Mouse (Mus musculus) CH12.LX (cell line): Measurements from ENCODE around the gene Atg101. TPM values are rescaled to one million over a fixed set of nuclear protein-coding genes. Genes with fewer than 3 reads are reported as not detected.

Experiments used
- DNase-seq: peaks from one replicate; pipeline ENCODE4 v3.0.0-alpha.2; 2013; ENCODE audit errors: extremely low read depth
- H3K27ac ChIP-seq: 2 replicates; pipeline ENCODE4 v1.5.1; 2012; ENCODE audit warnings: low read depth, mild to moderate bottlenecking, control low read depth, moderate library complexity; ENCODE audit not compliant: insufficient read depth
- H3K27me3 ChIP-seq: replicated peaks from 2 replicates; pipeline ENCODE3; 2012; ENCODE audit warnings: inconsistent platforms
- H3K36me3 ChIP-seq, 2 experiments: replicated peaks in 1 of 2; 2 replicates each; pipeline versions ENCODE3 to v1.6.1; 2012; ENCODE audit warnings: inconsistent platforms in 1 of 2, low read length in 1 of 2, mild to moderate bottlenecking in 1 of 2, mixed read lengths in 1 of 2, moderate library complexity in 1 of 2; ENCODE audit not compliant: control insufficient read depth in 1 of 2, insufficient read depth in 1 of 2
- H3K4me1 ChIP-seq, 2 experiments: 2 replicates each; pipeline ENCODE4 v1.6.1; 2012; ENCODE audit warnings: inconsistent platforms in 1 of 2, moderate library complexity in 1 of 2; ENCODE audit not compliant: insufficient read depth in 2 of 2, control insufficient read depth in 1 of 2
- H3K4me2 ChIP-seq: 2 replicates; pipeline ENCODE4 v1.6.1; 2012; ENCODE audit warnings: low read depth, mild to moderate bottlenecking, control low read depth; ENCODE audit not compliant: poor library complexity, insufficient read depth, severe bottlenecking
- H3K4me3 ChIP-seq, 3 experiments: fragments of 150-350 bp in 1 of 3; sonication (generic) in 1 of 3; replicated peaks in 1 of 3; 2 replicates each; pipeline versions ENCODE3 to v1.5.1; 2011 to 2012; ENCODE audit warnings: low read depth in 2 of 3, low read length in 2 of 3, mild to moderate bottlenecking in 2 of 3, moderate library complexity in 2 of 3, control low read depth in 1 of 3, improper control_type of control experiment in 1 of 3, inconsistent platforms in 1 of 3, mixed read lengths in 1 of 3; ENCODE audit not compliant: poor library complexity in 1 of 3
- H3K79me2 ChIP-seq: replicated peaks from 2 replicates; pipeline ENCODE4 v1.6.1; 2012; ENCODE audit warnings: mild to moderate bottlenecking, moderate library complexity; ENCODE audit not compliant: control insufficient read depth, poor library complexity, insufficient read depth, severe bottlenecking; ENCODE audit errors: extremely low read depth
- H3K9ac ChIP-seq: 2 replicates; pipeline ENCODE4 v1.6.1; 2012; ENCODE audit warnings: low read depth, mild to moderate bottlenecking, control low read depth, moderate library complexity; ENCODE audit not compliant: insufficient read depth
- H3K9me3 ChIP-seq: replicated peaks from 2 replicates; pipeline ENCODE3; 2012; ENCODE audit warnings: low read length, inconsistent platforms, mixed read lengths
- BHLHE40 ChIP-seq: IDR thresholded peaks from 2 replicates; pipeline ENCODE4 v1.6.1; 2011; ENCODE audit warnings: mild to moderate bottlenecking, low read depth, low read length, improper control_type of control experiment
- CTCF ChIP-seq, 2 experiments: IDR thresholded peaks in 1 of 2; conservative IDR thresholded peaks in 1 of 2; 2 replicates each; pipeline ENCODE4 v1.5.1; 2011 to 2012; ENCODE audit warnings: low read depth in 2 of 2, low read length in 2 of 2, improper control_type of control experiment in 1 of 2, inconsistent platforms in 1 of 2, mild to moderate bottlenecking in 1 of 2, moderate library complexity in 1 of 2
- ELF1 ChIP-seq: IDR thresholded peaks from 2 replicates; pipeline ENCODE4 v1.6.1; 2014; ENCODE audit warnings: low read depth, mild to moderate bottlenecking, inconsistent platforms, low read length, improper control_type of control experiment
- ETS1 ChIP-seq: conservative IDR thresholded peaks from 2 replicates; pipeline ENCODE4 v1.6.1; 2012; ENCODE audit warnings: low read depth, mild to moderate bottlenecking, inconsistent platforms, low read length, improper control_type of control experiment, moderate library complexity
- GABPA ChIP-seq: IDR thresholded peaks from 2 replicates; pipeline ENCODE4 v1.6.1; 2012; ENCODE audit warnings: low read depth, low read length, improper control_type of control experiment, inconsistent platforms; ENCODE audit not compliant: insufficient replicate concordance
- KAT2A ChIP-seq: IDR thresholded peaks from 2 replicates; pipeline ENCODE4 v1.6.1; 2012; ENCODE audit warnings: low read length, improper control_type of control experiment, inconsistent platforms; ENCODE audit not compliant: insufficient replicate concordance
- MAFK ChIP-seq: IDR thresholded peaks from 2 replicates; pipeline ENCODE4 v1.6.1; 2011; ENCODE audit warnings: low read length, improper control_type of control experiment; ENCODE audit not compliant: insufficient replicate concordance
- MEF2A ChIP-seq: IDR thresholded peaks from 2 replicates; pipeline ENCODE4 v1.6.1; 2014; ENCODE audit warnings: low read depth, mild to moderate bottlenecking, inconsistent platforms, low read length, improper control_type of control experiment, borderline replicate concordance
- MXI1 ChIP-seq: IDR thresholded peaks from 2 replicates; pipeline ENCODE4 v1.6.1; 2011; ENCODE audit warnings: mild to moderate bottlenecking, low read depth, low read length, improper control_type of control experiment
- MYC ChIP-seq: IDR thresholded peaks from 2 replicates; pipeline ENCODE4 v1.6.1; 2011; ENCODE audit warnings: low read depth, mild to moderate bottlenecking, improper control_type of control experiment, low read length
- RAD21 ChIP-seq: IDR thresholded peaks from 2 replicates; pipeline ENCODE4 v1.6.1; 2011; ENCODE audit warnings: low read depth, mild to moderate bottlenecking, low read length, improper control_type of control experiment, moderate library complexity
- RCOR1 ChIP-seq: conservative IDR thresholded peaks from 2 replicates; pipeline ENCODE4 v1.6.1; 2012; ENCODE audit warnings: low read depth, mild to moderate bottlenecking, inconsistent platforms, low read length, improper control_type of control experiment
- TBP ChIP-seq: conservative IDR thresholded peaks from 2 replicates; pipeline ENCODE4 v1.6.1; 2011; ENCODE audit warnings: low read depth, low read length, improper control_type of control experiment
- TCF12 ChIP-seq: IDR thresholded peaks from 2 replicates; pipeline ENCODE4 v1.6.1; 2014; ENCODE audit warnings: low read depth, mild to moderate bottlenecking, inconsistent platforms, low read length, improper control_type of control experiment
- USF1 ChIP-seq: IDR thresholded peaks from 2 replicates; pipeline ENCODE4 v1.6.1; 2014; ENCODE audit warnings: low read depth, mild to moderate bottlenecking, inconsistent platforms, low read length, improper control_type of control experiment
- ZKSCAN1 ChIP-seq: IDR thresholded peaks from 2 replicates; pipeline ENCODE4 v1.6.1; 2012; ENCODE audit warnings: low read depth, inconsistent platforms, low read length, improper control_type of control experiment, borderline replicate concordance
- ZMIZ1 ChIP-seq: IDR thresholded peaks from 2 replicates; pipeline ENCODE4 v1.6.1; 2012; ENCODE audit warnings: low read depth, mild to moderate bottlenecking, inconsistent platforms, low read length, improper control_type of control experiment
- dilution Hi-C: fragments of 300-500 bp; cut with MboI; formaldehyde crosslinking; loops from 2 replicates; pipeline ENCODE4 v1.14.3; 2020; ENCODE audit warnings: low sequenced_read_pairs; ENCODE audit not compliant: extremely low pct_unique_long_range_greater_than_20kb, extremely low pct_ligation_motif_present
- in situ Hi-C: fragments of 300-500 bp; cut with MboI; formaldehyde crosslinking; loops from 3 replicates; pipeline ENCODE4 v1.14.3; 2019; ENCODE audit warnings: low sequenced_read_pairs, low pct_ligation_motif_present, low pct_unique_long_range_greater_than_20kb, mixed read lengths
- polyA plus RNA-seq: library from polyadenylated mRNA; unstranded; fragments of >175 nt; gene quantifications from 2 replicates; pipeline ENCODE4 v1.2.1, GENCODE M21; 2012; ENCODE audit warnings: low read depth; ENCODE audit not compliant: insufficient read length
- total RNA-seq, 2 experiments: library from RNA; depleted of rRNA; stranded (reverse); fragments of 300-350 nt in 1 of 2; fragments of >200 nt in 1 of 2; gene quantifications; 2 replicates each; pipeline ENCODE4 v1.2.3; 2012 to 2014

Atg101 gene
- total and polyA plus RNA-seq, 3 experiments: 49.1 to 61.3 (median 58.8) TPM

DNA sequence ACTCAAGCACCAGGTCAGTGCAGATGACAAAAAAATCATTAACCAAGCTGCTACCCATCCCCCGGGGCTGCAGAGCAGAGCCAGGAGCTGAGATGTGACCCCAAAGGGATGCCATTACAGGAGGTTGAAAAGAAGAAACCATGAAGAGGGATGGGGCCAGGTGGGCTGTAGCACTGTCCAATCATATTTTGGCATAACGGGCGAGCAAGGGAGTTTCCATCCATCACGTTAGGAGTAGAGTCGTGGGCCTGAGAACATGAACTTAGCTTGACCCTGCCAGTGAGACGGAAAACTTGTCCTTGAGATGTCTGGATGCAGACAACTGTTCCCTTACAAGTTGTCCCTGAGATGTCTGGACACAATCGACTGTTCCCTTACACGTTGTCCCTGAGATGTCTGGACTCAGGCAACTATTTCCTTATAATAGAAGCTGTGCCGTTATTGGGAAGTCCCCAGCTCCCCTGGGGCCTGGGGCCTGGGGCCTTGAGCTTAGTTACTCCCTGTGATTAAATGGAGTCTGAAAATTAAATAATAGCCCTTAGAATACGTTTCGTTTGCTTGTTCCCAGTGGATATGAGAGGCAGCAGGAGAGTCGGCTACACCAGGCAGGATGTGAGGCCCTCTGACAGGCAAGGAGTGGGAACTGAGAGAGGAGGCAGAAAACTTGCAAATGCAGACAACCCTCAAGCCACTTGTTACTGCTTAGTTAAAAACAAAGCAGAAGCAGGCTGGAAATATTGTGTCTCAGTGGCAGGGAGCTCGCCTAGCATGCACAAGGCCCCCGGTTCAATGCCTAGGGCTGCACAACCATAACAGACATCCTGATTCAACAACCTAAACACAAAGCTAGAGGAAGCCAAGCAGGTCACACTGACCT is 35.1 kb downstream of the Atg101 start (continued):
- peak; percentile 48 for TF ChIP-seq ETS1
- no peak for TF ChIP-seq USF1
- TF ChIP-seq ZMIZ1: no peak
- TF ChIP-seq TCF12: peak; percentile 34; the same call in 1 of the 2 replicates
- TF ChIP-seq TBP: peak; percentile 97
- no peak; the same call in none of the 2 replicates for TF ChIP-seq MEF2A
- 0 out of 2 replicates have a peak, but pooled peaks have one; percentile 19 for TF ChIP-seq MXI1
- TF ChIP-seq MYC: 0 out of 2 replicates have a peak, but pooled peaks have one; percentile 44
- TF ChIP-seq KAT2A: 0 out of 2 replicates have a peak, but pooled peaks have one; percentile 49
- 0 out of 2 replicates have a peak, but pooled peaks have one; percentile 28 for TF ChIP-seq MAFK

DNA sequence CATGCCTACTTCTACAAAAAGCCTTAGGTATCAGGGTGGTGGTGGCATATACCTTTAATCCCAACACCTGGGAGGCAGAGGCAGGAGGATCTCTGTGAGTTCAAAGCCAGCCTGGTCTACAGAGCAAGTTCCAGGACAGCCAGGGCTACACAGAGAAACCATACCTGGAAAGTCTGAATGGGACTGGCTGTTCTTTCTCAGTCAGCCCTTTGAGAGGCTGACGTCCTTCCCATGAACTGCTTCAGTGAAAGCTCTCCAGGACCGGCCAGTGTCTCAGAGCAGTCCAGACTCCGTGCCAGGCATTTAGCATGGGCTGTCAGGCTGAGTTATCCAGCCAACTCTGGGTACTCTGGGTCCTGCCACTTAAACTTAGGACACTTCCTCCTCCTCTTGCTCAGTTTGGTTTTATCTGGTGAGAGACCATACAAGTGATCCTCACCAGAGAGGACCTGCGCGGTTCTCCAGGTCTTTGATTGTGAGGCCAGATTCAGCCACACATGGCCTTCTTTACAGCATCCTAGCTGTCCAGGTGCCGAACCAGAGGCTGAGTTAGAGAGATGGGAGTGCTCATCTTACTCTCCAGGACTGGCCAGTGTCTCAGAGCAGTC is 36.0 kb downstream of the Atg101 start:
- peaks cover 6% of the 10 kb centered on the region for H3K9me3 ChIP-seq
- in situ Hi-C loops (loop anchor here (5.0 kb wide), 1 partner anchor 752 kb away; the partner anchor contains the start of gene Eif4b), dilution Hi-C loops (no loop called here)
- no peak overlapping the region for H3K9ac ChIP-seq
- no peaks in the 10 kb centered on the region for H3K79me2 ChIP-seq
- no peak for DNase-seq
- H3K36me3 ChIP-seq: no peaks in the 10 kb centered on the region
- no peak overlapping the region for H3K4me2 ChIP-seq
- no peaks in the 10 kb centered on the region for H3K27me3 ChIP-seq
- H3K4me1 ChIP-seq: peaks cover 25 to 59% of the 10 kb centered on the region in 2 experiments
- peak overlapping the region; percentile 59 for H3K27ac ChIP-seq
- no peak overlapping the region for H3K4me3 ChIP-seq
- TF ChIP-seq ELF1 (no peak), ZKSCAN1 (no peak), BHLHE40 (no peak), RCOR1 (no peak), ZMIZ1 (no peak), RAD21 (no peak), ETS1 (no peak), CTCF (conservative IDR thresholded peaks at IDR 0.05 in 1 of 2, IDR thresholded peaks at IDR 0.05 in 1 of 2; ENCODE audit: low read depth in 2 of 2, low read length in 2 of 2) (no peak), TBP (no peak), USF1 (no peak), GABPA (no peak)
